Mouse (Mus musculus) right cerebral cortex, postnatal 4 days (tissue): ENCODE measurements at regions not wholly inside any gene's neighbourhood (a gene's known extent, or its start where the extent isn't known, plus 50 kb on each side); places are given as distances from the start of the nearest gene placed in this dataset.

Experiments
- DNase-seq: peaks from one replicate; pipeline ENCODE4 v3.0.0-alpha.2; 2022

- DNase-seq: no peak
Measured at GRCm38 (mm10) chr9:30021981-30022380, 59.0 kb upstream of the Ntm start.

- no peak for DNase-seq
Measured at GRCm38 (mm10) chr9:30025275-30025674, 62.3 kb upstream of the Ntm start.

GRCm38 (mm10) chr9:30026939-30027338 lies 64.0 kb upstream of the Ntm start:
- no peak for DNase-seq

GRCm38 (mm10) chr9:30040396-30040795 lies 77.5 kb upstream of the Ntm start:
- DNase-seq: peak; percentile 25

- DNase-seq: no peak
Measured at GRCm38 (mm10) chr9:30064551-30064950, 101.6 kb upstream of the Ntm start.

- DNase-seq: no peak
Measured at GRCm38 (mm10) chr9:30067980-30068379, 105.0 kb upstream of the Ntm start.

GRCm38 (mm10) chr9:30075233-30075632 lies 112.3 kb upstream of the Ntm start:
- DNase-seq: no peak

- no peak for DNase-seq
Measured at GRCm38 (mm10) chr9:30076006-30076405, 113.1 kb upstream of the Ntm start.

GRCm38 (mm10) chr9:30076482-30076881 lies 113.5 kb upstream of the Ntm start:
- DNase-seq: no peak

GRCm38 (mm10) chr9:30101942-30102341 lies 139.0 kb upstream of the Ntm start:
- DNase-seq: no peak

- DNase-seq: no peak
Measured at GRCm38 (mm10) chr9:30122371-30122770, 159.4 kb upstream of the Ntm start.

GRCm38 (mm10) chr9:30129151-30129550 lies 166.2 kb upstream of the Ntm start:
- no peak for DNase-seq

GRCm38 (mm10) chr9:30131626-30132025 lies 168.7 kb upstream of the Ntm start:
- DNase-seq: no peak

GRCm38 (mm10) chr9:30134303-30134702 lies 171.4 kb upstream of the Ntm start:
- no peak for DNase-seq

GRCm38 (mm10) chr9:30137611-30138287 lies 174.8 kb upstream of the Ntm start:
- peak; percentile 78 for DNase-seq

- peak; percentile 94 for DNase-seq
Measured at GRCm38 (mm10) chr9:30140188-30140587, 177.2 kb upstream of the Ntm start.

GRCm38 (mm10) chr9:30141186-30141585 lies 178.2 kb upstream of the Ntm start:
- no peak for DNase-seq

GRCm38 (mm10) chr9:30142806-30143458 lies 180.0 kb upstream of the Ntm start:
- no peak for DNase-seq

- DNase-seq: no peak
Measured at GRCm38 (mm10) chr9:30149481-30150468, 186.8 kb upstream of the Ntm start.

GRCm38 (mm10) chr9:30151173-30151572 lies 188.2 kb upstream of the Ntm start:
- no peak for DNase-seq

- no peak for DNase-seq
Measured at GRCm38 (mm10) chr9:30166235-30166752, 203.4 kb upstream of the Ntm start.

GRCm38 (mm10) chr9:30167223-30167622 lies 204.3 kb upstream of the Ntm start:
- DNase-seq: no peak

- DNase-seq: no peak
Measured at GRCm38 (mm10) chr9:30174646-30175045, 211.7 kb upstream of the Ntm start.
